Mouse (Mus musculus) ES-E14 (cell line): ENCODE results near the gene Gm4881. TPM values are rescaled to one million over a fixed set of nuclear protein-coding genes. Genes with fewer than 3 reads are reported as not detected.

Source experiments
- DNase-seq: peaks from one replicate; pipeline ENCODE4 v3.0.0-alpha.2; 2013; ENCODE audit warnings: low read depth, low spot score
- H3K27ac ChIP-seq: 2 replicates; pipeline ENCODE4 v1.5.1; 2012; ENCODE audit warnings: low read depth, mild to moderate bottlenecking, low read length, moderate library complexity, mixed read lengths; ENCODE audit not compliant: poor library complexity, insufficient read depth, severe bottlenecking
- H3K36me3 ChIP-seq: 2 replicates; pipeline ENCODE4 v1.6.1; 2012; ENCODE audit warnings: mild to moderate bottlenecking, low read length, moderate library complexity, mixed read lengths; ENCODE audit not compliant: control insufficient read depth, poor library complexity, insufficient read depth, severe bottlenecking
- H3K4me1 ChIP-seq, 2 experiments: fragments of 150-350 bp in 1 of 2; sonication (generic) in 1 of 2; 2 replicates each; pipeline ENCODE4 v1.6.1; 2012; ENCODE audit warnings: low read length in 2 of 2, mild to moderate bottlenecking in 1 of 2, mixed read lengths in 1 of 2; ENCODE audit not compliant: control insufficient read depth in 2 of 2, insufficient read depth in 2 of 2, poor library complexity in 1 of 2
- H3K4me3 ChIP-seq, 2 experiments: fragments of 150-350 bp in 1 of 2; sonication (generic) in 1 of 2; 2 replicates each; pipeline ENCODE4 v1.5.1; 2012; ENCODE audit warnings: low read length in 2 of 2, low read depth in 1 of 2, mild to moderate bottlenecking in 1 of 2, mixed read lengths in 1 of 2; ENCODE audit not compliant: insufficient read depth in 1 of 2, poor library complexity in 1 of 2, severe bottlenecking in 1 of 2
- H3K9ac ChIP-seq: 2 replicates; pipeline ENCODE4 v1.6.1; 2012; ENCODE audit warnings: low read depth, mild to moderate bottlenecking, low read length, mixed read lengths; ENCODE audit not compliant: poor library complexity, insufficient read depth, severe bottlenecking
- H3K9me3 ChIP-seq: fragments of 150-350 bp; sonication (generic); 2 replicates; pipeline ENCODE4 v1.6.1; 2012; ENCODE audit warnings: low read depth, mild to moderate bottlenecking, low read length; ENCODE audit not compliant: control insufficient read depth, insufficient read depth
- CHD2 ChIP-seq: IDR thresholded peaks from 2 replicates; pipeline ENCODE4 v1.6.1; 2014; ENCODE audit warnings: mild to moderate bottlenecking, low read depth, low read length, inconsistent platforms
- HCFC1 ChIP-seq: IDR thresholded peaks from 2 replicates; pipeline ENCODE4 v1.6.1; 2012; ENCODE audit warnings: low read length, inconsistent platforms, borderline replicate concordance; ENCODE audit not compliant: insufficient read depth
- MAFK ChIP-seq: IDR thresholded peaks from 2 replicates; pipeline ENCODE4 v1.6.1; 2014; ENCODE audit warnings: mild to moderate bottlenecking, low read depth, low read length, inconsistent platforms; ENCODE audit not compliant: insufficient read depth
- ZC3H11A ChIP-seq: IDR thresholded peaks from 2 replicates; pipeline ENCODE4 v1.6.1; 2012; ENCODE audit warnings: low read depth, mild to moderate bottlenecking, inconsistent platforms, low read length, borderline replicate concordance
- ZNF384 ChIP-seq: IDR thresholded peaks from 2 replicates; pipeline ENCODE4 v1.6.1; 2012; ENCODE audit warnings: low read depth, low read length, inconsistent platforms
- in situ Hi-C, 2 experiments: fragments of 600-800 bp; cut with MboI; formaldehyde crosslinking; loops; one replicate each; pipeline ENCODE4 v1.15.1; 2025; ENCODE audit warnings: low sequenced_read_pairs in 2 of 2, inconsistent platforms in 1 of 2; ENCODE audit not compliant: unreplicated experiment in 2 of 2
- total RNA-seq: library from RNA; depleted of rRNA; stranded (reverse); fragments of 300-350 nt; gene quantifications from 2 replicates; pipeline ENCODE4 v1.2.3, GENCODE M21; 2012

Gene Gm4881
- total RNA-seq, 1 experiment, result not detected

GRCm38 (mm10) chr7:24954450-24954849 lies 10.2 kb upstream of the Gm4881 start:
- Histone ChIP-seq H3K36me3 (no peaks in the 10 kb centered on the region), H3K4me3 (peak overlapping the region; percentile 45 to 61), H3K9me3 (no peaks in the 10 kb centered on the region), H3K27ac (no peak overlapping the region), H3K4me1 (peaks cover 0 to 9% of the 10 kb centered on the region in 2 experiments; a peak in 2 of 4 replicates), H3K9ac (0 out of 2 replicates have a peak overlapping the region, but pooled peaks have one; percentile 5)
- in situ Hi-C loops, result loop anchor here in 1 of 2 experiments (25.0 kb wide), 1 partner anchor 342 kb away; the partner anchor contains the start of gene Phldb3
- TF ChIP-seq CHD2, result no peak
- no peak for TF ChIP-seq ZC3H11A
- no peak for TF ChIP-seq ZNF384
- TF ChIP-seq MAFK, result no peak
- TF ChIP-seq HCFC1, result no peak
- DNase-seq, result no peak

DNA sequence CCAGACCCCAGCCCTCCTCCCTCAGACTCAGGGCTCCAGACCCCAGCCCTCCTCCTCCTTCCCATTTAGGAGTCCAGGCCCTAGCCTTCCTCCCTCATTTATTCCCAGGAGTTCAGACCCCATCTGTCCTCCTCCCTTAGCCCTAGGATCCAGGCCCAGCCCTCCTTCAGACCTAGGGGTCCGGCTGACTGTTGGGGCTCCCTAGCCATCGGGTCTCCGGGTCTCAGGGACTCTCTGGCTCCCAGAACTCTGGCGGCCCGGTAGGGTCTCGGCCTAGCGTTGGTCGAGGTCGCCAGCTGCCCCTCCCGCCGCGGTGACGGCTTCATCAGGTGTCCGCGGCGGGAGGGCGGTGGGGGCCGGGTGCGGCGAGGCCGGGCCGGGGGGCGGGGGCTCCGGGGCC lies 9.7 kb upstream of the Gm4881 start:
- peaks cover 0 to 9% of the 10 kb centered on the region in 2 experiments; a peak in 2 of 4 replicates for H3K4me1 ChIP-seq
- no peaks in the 10 kb centered on the region for H3K9me3 ChIP-seq
- H3K9ac ChIP-seq, result peak overlapping the region; percentile 52; the same call in 1 of the 2 replicates
- in situ Hi-C loops, result loop anchor here in 1 of 2 experiments (25.0 kb wide), 1 partner anchor 342 kb away; the partner anchor contains the start of gene Phldb3
- peak overlapping the region; percentile 33 to 45; a peak in 2 of 4 replicates for H3K4me3 ChIP-seq
- DNase-seq, result no peak
- no peak overlapping the region for H3K27ac ChIP-seq
- no peaks in the 10 kb centered on the region for H3K36me3 ChIP-seq
- no peak for TF ChIP-seq HCFC1
- TF ChIP-seq MAFK, result no peak
- no peak for TF ChIP-seq ZNF384
- TF ChIP-seq CHD2, result no peak
- TF ChIP-seq ZC3H11A, result no peak

DNA sequence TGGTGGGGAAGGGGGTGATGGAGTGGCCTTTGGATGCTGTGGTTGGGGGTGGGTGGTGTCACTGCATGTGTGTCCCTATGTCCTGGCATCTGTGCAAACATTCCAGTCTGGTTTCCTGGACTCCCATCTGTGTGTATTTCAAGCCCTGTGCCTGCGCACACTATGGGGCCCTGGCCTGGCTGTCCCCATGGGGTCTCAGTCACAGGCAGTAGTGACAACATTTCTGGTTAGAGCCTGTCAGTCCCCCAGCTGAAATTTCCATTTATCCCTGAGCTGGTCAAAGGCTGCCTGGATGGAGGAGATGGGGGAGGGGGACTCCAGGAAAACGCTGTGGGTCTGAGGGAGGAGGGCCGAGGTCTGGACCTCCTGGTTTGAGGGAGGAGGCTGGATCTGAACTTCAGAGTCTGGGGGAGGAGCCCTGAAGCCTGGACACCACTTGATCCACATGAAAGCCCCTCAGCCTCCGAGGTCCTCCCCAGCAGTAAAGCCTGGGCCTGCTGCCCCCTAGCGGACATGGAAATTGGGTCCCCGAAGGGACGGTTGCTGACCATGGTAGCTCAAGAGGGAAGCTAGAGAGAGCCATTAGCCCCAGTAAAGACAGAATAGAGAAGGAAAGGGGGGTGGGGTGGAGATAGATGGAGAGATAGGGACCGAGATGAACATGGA lies 5.8 kb upstream of the Gm4881 start:
- no peak overlapping the region for H3K27ac ChIP-seq
- no peak overlapping the region for H3K4me3 ChIP-seq
- TF ChIP-seq HCFC1, result no peak
- TF ChIP-seq ZC3H11A, result peak; percentile 32; the same call in 1 of the 2 replicates
- no peaks in the 10 kb centered on the region for H3K9me3 ChIP-seq
- DNase-seq, result peak; percentile 79
- in situ Hi-C loops, result loop anchor here in 1 of 2 experiments (25.0 kb wide), 1 partner anchor 338 kb away; the partner anchor contains the start of gene Phldb3
- H3K9ac ChIP-seq, result no peak overlapping the region
- H3K4me1 ChIP-seq, result peaks cover 0 to 29% of the 10 kb centered on the region in 2 experiments; a peak in 2 of 4 replicates
- H3K36me3 ChIP-seq, result no peaks in the 10 kb centered on the region

- TF ChIP-seq ZC3H11A (no peak), ZNF384 (no peak), HCFC1 (no peak)
- Histone ChIP-seq H3K27ac (no peak overlapping the region), H3K36me3 (no peaks in the 10 kb centered on the region), H3K9ac (no peak overlapping the region), H3K4me1 (peaks cover 0 to 33% of the 10 kb centered on the region in 2 experiments; a peak in 2 of 4 replicates), H3K4me3 (no peak overlapping the region), H3K9me3 (no peaks in the 10 kb centered on the region)
- in situ Hi-C loops, result no loop called here
- DNase-seq, result no peak
These were observed 4.5 kb upstream of the Gm4881 start for GRCm38 (mm10) chr7:24948774-24949173.
